Comparison of ENCODE assay signal across 8 mouse cellular contexts in the genomic region with DNA sequence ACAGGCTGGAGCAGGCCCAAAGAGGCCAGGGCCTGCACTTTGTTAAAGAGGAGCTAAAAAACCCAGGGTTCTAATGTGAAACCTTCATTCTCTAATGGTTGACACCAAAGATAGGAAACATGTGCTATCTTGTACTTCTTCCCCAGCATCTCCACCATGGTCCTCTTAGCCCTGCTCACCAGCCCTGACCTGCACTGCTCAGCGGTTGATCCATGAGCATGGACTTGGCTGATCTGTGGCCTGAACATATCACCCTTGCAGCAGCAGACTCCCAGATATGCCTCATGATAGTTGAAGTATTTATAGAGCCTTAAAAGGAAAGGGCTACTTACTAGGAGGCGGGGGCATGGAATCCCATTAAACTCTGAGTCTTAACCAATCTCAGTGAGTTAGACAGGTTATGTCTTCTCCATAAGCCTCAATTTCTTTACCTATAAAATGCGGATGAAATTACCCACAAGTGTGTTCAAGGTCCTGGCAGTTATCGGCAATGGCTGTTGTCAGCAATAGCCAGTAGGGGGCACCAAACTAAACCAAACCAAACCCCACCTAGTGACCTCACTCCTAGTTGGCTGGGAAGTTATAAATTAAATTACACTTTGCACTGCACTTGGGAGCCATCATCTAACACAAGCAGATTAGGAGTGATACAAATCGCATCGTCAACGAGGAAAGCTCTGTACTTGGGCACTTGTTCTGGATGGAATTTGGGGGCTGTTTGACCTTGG. TPM values are rescaled to one million over a fixed set of nuclear protein-coding genes. Genes with fewer than 3 reads are reported as not detected.
DNase-seq lines count a peak whose midpoint lies in the region; ATAC-seq and TF ChIP-seq lines count a peak whose summit lies in the region.

No protein-coding gene starts in this region.

- H3K27ac ChIP-seq in heart, embryonic 12.5 days (ENCODE audit: poor library complexity, severe bottlenecking): no peak overlapping the region
- no peak overlapping the region for H3K27ac ChIP-seq in kidney, embryonic 14.5 days (ENCODE audit: low read depth, low read length)
- H3K27ac ChIP-seq in limb, embryonic 14.5 days (replicated peaks; ENCODE audit: low read depth, low read length): no peak overlapping the region
- H3K27ac ChIP-seq in midbrain, postnatal 0 days (ENCODE audit: low read depth, low read length): peak overlapping the region; percentile 93
- peak overlapping the region; percentile 12; the same call in 1 of the 2 replicates for H3K27ac ChIP-seq in stomach, embryonic 14.5 days (ENCODE audit: low read length)

- H3K4me3 ChIP-seq in heart, embryonic 12.5 days: peak overlapping the region; percentile 28; the same call in 1 of the 2 replicates
- no peak overlapping the region for H3K4me3 ChIP-seq in kidney, embryonic 14.5 days (ENCODE audit: low read length)
- peak overlapping the region; percentile 21; the same call in 1 of the 2 replicates for H3K4me3 ChIP-seq in limb, embryonic 14.5 days (replicated peaks; ENCODE audit: low read length)
- H3K4me3 ChIP-seq in midbrain, postnatal 0 days (ENCODE audit: low read depth, low read length): peak overlapping the region; percentile 43
- H3K4me3 ChIP-seq in stomach, embryonic 14.5 days (ENCODE audit: low read depth, low read length): peak overlapping the region; percentile 9; the same call in 1 of the 2 replicates

- WGBS in heart, embryonic 12.5 days: 4% methylated on average over 7 of the region's 7 CpGs
- 8% methylated on average over 7 of the region's 7 CpGs for WGBS in kidney, embryonic 14.5 days
- WGBS in limb, embryonic 14.5 days: 7% methylated on average over 7 of the region's 7 CpGs
- 14% methylated on average over 7 of the region's 7 CpGs for WGBS in midbrain, postnatal 0 days
- 6% methylated on average over 7 of the region's 7 CpGs for WGBS in stomach, embryonic 14.5 days

- ATAC-seq in CD4-positive, CD25-positive, alpha-beta regulatory T cell, adult 4 months: peak; percentile 96
- ATAC-seq in erythroblast, adult 5-6 weeks (replicated peaks; ENCODE audit: low FRiP score, poor library complexity, severe bottlenecking): peak; percentile 72
- no peak for ATAC-seq in heart, embryonic 12.5 days (ENCODE audit: insufficient number of reproducible peaks, low FRiP score)
- ATAC-seq in kidney, embryonic 14.5 days (ENCODE audit: low FRiP score, low TSS enrichment): peak; percentile 68
- peak; percentile 59 for ATAC-seq in limb, embryonic 14.5 days (ENCODE audit: low FRiP score, low read depth)
- ATAC-seq in midbrain, postnatal 0 days (ENCODE audit: low FRiP score): peak; percentile 80
- ATAC-seq in stomach, embryonic 14.5 days (ENCODE audit: insufficient number of reproducible peaks, insufficient read depth, low FRiP score, low read depth): peak; percentile 38; the same call in 1 of the 2 replicates

- no peaks in the 10 kb centered on the region for H3K36me3 ChIP-seq in heart, embryonic 12.5 days
- H3K36me3 ChIP-seq in kidney, embryonic 14.5 days (ENCODE audit: control insufficient read depth, insufficient read depth, low read length): no peaks in the 10 kb centered on the region
- no peaks in the 10 kb centered on the region for H3K36me3 ChIP-seq in limb, embryonic 14.5 days (ENCODE audit: control insufficient read depth, insufficient read depth, low read length)
- H3K36me3 ChIP-seq in midbrain, postnatal 0 days (ENCODE audit: insufficient read depth, low read length): no peaks in the 10 kb centered on the region
- no peaks in the 10 kb centered on the region for H3K36me3 ChIP-seq in stomach, embryonic 14.5 days (ENCODE audit: control insufficient read depth, insufficient read depth, low read length)

- peak overlapping the region; percentile 69 for H3K4me2 ChIP-seq in heart, embryonic 12.5 days
- peak overlapping the region; percentile 52 for H3K4me2 ChIP-seq in kidney, embryonic 14.5 days (replicated peaks; ENCODE audit: low read depth, low read length)
- H3K4me2 ChIP-seq in limb, embryonic 14.5 days (replicated peaks; ENCODE audit: low read depth, low read length, severe bottlenecking): peak overlapping the region; percentile 45
- peak overlapping the region; percentile 63 for H3K4me2 ChIP-seq in midbrain, postnatal 0 days (ENCODE audit: low read depth, low read length, poor library complexity, severe bottlenecking)
- H3K4me2 ChIP-seq in stomach, embryonic 14.5 days (replicated peaks; ENCODE audit: low read depth, low read length): peak overlapping the region; percentile 35

- H3K9me3 ChIP-seq in heart, embryonic 12.5 days (replicated peaks): peaks cover 1% of the 10 kb centered on the region
- H3K9me3 ChIP-seq in kidney, embryonic 14.5 days (ENCODE audit: control insufficient read depth, low read length): no peaks in the 10 kb centered on the region; the same call in 1 of the 2 replicates
- no peaks in the 10 kb centered on the region for H3K9me3 ChIP-seq in limb, embryonic 14.5 days (ENCODE audit: control insufficient read depth, low read length)
- no peaks in the 10 kb centered on the region for H3K9me3 ChIP-seq in midbrain, postnatal 0 days (ENCODE audit: low read length)
- H3K9me3 ChIP-seq in stomach, embryonic 14.5 days (ENCODE audit: control insufficient read depth, low read depth, low read length): no peaks in the 10 kb centered on the region

- peak overlapping the region; percentile 33 for H3K9ac ChIP-seq in heart, embryonic 12.5 days
- H3K9ac ChIP-seq in kidney, embryonic 14.5 days (ENCODE audit: low read depth, low read length): no peak overlapping the region
- H3K9ac ChIP-seq in limb, embryonic 14.5 days (ENCODE audit: low read depth, low read length, severe bottlenecking): peak overlapping the region; percentile 38; the same call in 1 of the 2 replicates
- peak overlapping the region; percentile 76 for H3K9ac ChIP-seq in midbrain, postnatal 0 days (replicated peaks; ENCODE audit: low read length, poor library complexity, severe bottlenecking)
- H3K9ac ChIP-seq in stomach, embryonic 14.5 days (replicated peaks; ENCODE audit: low read depth, low read length): no peak overlapping the region

- peak; percentile 92 for DNase-seq in brain, embryonic 14.5 days (ENCODE audit: low read depth)
- peak; percentile 88 for DNase-seq in limb, embryonic 14.5 days (ENCODE audit: low spot score)
- peak; percentile 93 for DNase-seq in midbrain, postnatal 0 days (ENCODE audit: low spot score)

- peaks cover 48% of the 10 kb centered on the region for H3K27me3 ChIP-seq in heart, embryonic 12.5 days (replicated peaks)
- H3K27me3 ChIP-seq in kidney, embryonic 14.5 days (ENCODE audit: control insufficient read depth, insufficient read depth, low read length): peaks cover 13% of the 10 kb centered on the region; the same call in 1 of the 2 replicates
- peaks cover 3% of the 10 kb centered on the region; the same call in 1 of the 2 replicates for H3K27me3 ChIP-seq in limb, embryonic 14.5 days (ENCODE audit: control insufficient read depth, insufficient read depth, low read length)
- peaks cover 9% of the 10 kb centered on the region for H3K27me3 ChIP-seq in midbrain, postnatal 0 days (ENCODE audit: insufficient read depth, low read length)
- no peaks in the 10 kb centered on the region for H3K27me3 ChIP-seq in stomach, embryonic 14.5 days (ENCODE audit: control insufficient read depth, insufficient read depth, low read length)

- no peak for TF ChIP-seq POLR2A in brain, embryonic 14.5 days (IDR thresholded peaks at IDR 0.05; ENCODE audit: borderline replicate concordance, extremely low read depth, insufficient read depth, insufficient read length, poor library complexity, severe bottlenecking)
- no peak for TF ChIP-seq POLR2A in limb, embryonic 14.5 days (IDR thresholded peaks at IDR 0.05; ENCODE audit: borderline replicate concordance, extremely low read depth, insufficient read depth, insufficient read length)

- H3K4me1 ChIP-seq in heart, embryonic 12.5 days (replicated peaks): peaks cover 8% of the 10 kb centered on the region; the same call in 1 of the 2 replicates
- peaks cover 4% of the 10 kb centered on the region; the same call in 1 of the 2 replicates for H3K4me1 ChIP-seq in kidney, embryonic 14.5 days (ENCODE audit: control insufficient read depth, insufficient read depth, low read length)
- H3K4me1 ChIP-seq in limb, embryonic 14.5 days (ENCODE audit: control insufficient read depth, insufficient read depth, low read length): 0 out of 2 replicates have a peak, but pooled peaks cover 7% of the 10 kb centered on the region
- H3K4me1 ChIP-seq in midbrain, postnatal 0 days (ENCODE audit: insufficient read depth, low read length): no peaks in the 10 kb centered on the region
- no peaks in the 10 kb centered on the region for H3K4me1 ChIP-seq in stomach, embryonic 14.5 days (ENCODE audit: control insufficient read depth, insufficient read depth, low read length)

- TF ChIP-seq CTCF in brain, embryonic 14.5 days (IDR thresholded peaks at IDR 0.05; ENCODE audit: borderline replicate concordance, extremely low read depth, insufficient read depth, insufficient read length): peak; percentile 83; the same call in 1 of the 2 replicates
- TF ChIP-seq CTCF in midbrain, postnatal 0 days (IDR thresholded peaks at IDR 0.05): peak; percentile 94

RNA-seq across cellular contexts. Expression of a gene that starts 5.9 kb away (rescaled TPM):
- 10 to 100 TPM; 13.3 to 16.8 TPM for polyA plus RNA-seq in CD4-positive, CD25-positive, alpha-beta regulatory T cell, adult 4 months (2017; shearing (Covaris generic))
- 35.3 and 40.2 TPM in 2 replicates for polyA plus RNA-seq in brain, embryonic 14.5 days (2012; rRNA removed)
- total RNA-seq in erythroblast, adult 5-6 weeks (2015; ENCODE audit: low replicate concordance): 25.5 and 54.0 TPM in 2 replicates
- total RNA-seq in erythroblast, adult 5-6 weeks (2017; ENCODE audit: low replicate concordance): 88.6 and 102 TPM in 2 replicates
- polyA plus RNA-seq in heart, embryonic 12.5 days (2016; fragmentation: Nextera tagmentation; extraction: Ambion mirVana): 15.4 and 15.9 TPM in 2 replicates
- polyA plus RNA-seq in kidney, embryonic 14.5 days (2014; fragmentation: Nextera tagmentation; extraction: Ambion mirVana): 23.8 and 24.3 TPM in 2 replicates
- polyA plus RNA-seq in limb, embryonic 14.5 days (2012; rRNA removed): 24.6 and 29.0 TPM in 2 replicates
- 24.4 and 24.8 TPM in 2 replicates for polyA plus RNA-seq in limb, embryonic 14.5 days (2014; fragmentation: Nextera tagmentation; extraction: Ambion mirVana)
- 13.2 and 24.6 TPM in 2 replicates for total RNA-seq in midbrain, postnatal 0 days (2014; rRNA removed)
- 35.5 and 35.9 TPM in 2 replicates for polyA plus RNA-seq in midbrain, postnatal 0 days (2015; fragmentation: Nextera tagmentation; extraction: Ambion mirVana)
- polyA plus RNA-seq in stomach, embryonic 14.5 days (2014; fragmentation: Nextera tagmentation; extraction: Ambion mirVana): 24.5 and 31.8 TPM in 2 replicates

Comparison
In these comparisons a context has a peak if more than half of its experiments do, and no peak if none do; other contexts are left out.
1. H3K27ac ChIP-seq: peak in midbrain, postnatal 0 days (single experiment) and stomach, embryonic 14.5 days (single experiment); none in heart, embryonic 12.5 days (single experiment), kidney, embryonic 14.5 days (single experiment) and limb, embryonic 14.5 days (single experiment).
2. H3K9ac ChIP-seq: peak in heart, embryonic 12.5 days (single experiment), limb, embryonic 14.5 days (single experiment) and midbrain, postnatal 0 days (single experiment); none in kidney, embryonic 14.5 days (single experiment) and stomach, embryonic 14.5 days (single experiment).
3. Peak in every context shown above with its lines, with median percentiles within 50 percentile points of each other: DNase-seq and H3K4me2 ChIP-seq.